Mouse (Mus musculus) erythroid progenitor cell, adult 5-6 weeks (primary cell): ENCODE measurements at regions not wholly inside any gene's neighbourhood (a gene's known extent, or its start where the extent isn't known, plus 50 kb on each side); places are given as distances from the start of the nearest gene placed in this dataset.
"Not testable (repeated sequence)": the region's sequence is repeated elsewhere in the genome, so short reads cannot be mapped to it uniquely, and the experiment has no call there.

Experiments used
- ATAC-seq: replicated peaks from 2 replicates; pipeline ENCODE4 v1.8.0; 2016; ENCODE audit warnings: moderate number of reproducible peaks, mild to moderate bottlenecking, moderate TSS enrichment, inconsistent platforms; ENCODE audit not compliant: poor library complexity, low FRiP score, severe bottlenecking

- no peak for ATAC-seq
Measured at GRCm38 (mm10) chr6:149246166-149246701, 57.7 kb upstream of the Amn1 start.

DNA sequence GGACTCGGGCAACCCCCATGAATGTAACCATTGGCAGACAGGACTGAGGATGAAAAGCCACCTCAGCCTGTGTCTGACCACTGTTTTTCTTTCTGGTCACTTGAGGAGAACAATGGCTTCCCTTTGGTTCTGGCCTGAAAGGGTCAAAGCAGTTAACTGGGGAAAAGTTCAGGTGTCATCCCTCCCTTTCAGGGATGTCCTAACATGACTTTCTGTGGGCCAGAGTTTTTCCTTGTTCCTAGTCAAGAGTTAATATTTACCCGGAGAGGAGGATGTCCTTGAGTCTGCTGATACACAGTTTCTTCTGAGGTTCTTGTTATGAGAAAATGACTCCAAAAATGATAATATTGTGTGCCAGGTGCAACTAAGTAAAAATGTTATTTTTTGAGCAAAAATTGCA lies 57.2 kb upstream of the Amn1 start:
- ATAC-seq, result not testable (repeated sequence)

DNA sequence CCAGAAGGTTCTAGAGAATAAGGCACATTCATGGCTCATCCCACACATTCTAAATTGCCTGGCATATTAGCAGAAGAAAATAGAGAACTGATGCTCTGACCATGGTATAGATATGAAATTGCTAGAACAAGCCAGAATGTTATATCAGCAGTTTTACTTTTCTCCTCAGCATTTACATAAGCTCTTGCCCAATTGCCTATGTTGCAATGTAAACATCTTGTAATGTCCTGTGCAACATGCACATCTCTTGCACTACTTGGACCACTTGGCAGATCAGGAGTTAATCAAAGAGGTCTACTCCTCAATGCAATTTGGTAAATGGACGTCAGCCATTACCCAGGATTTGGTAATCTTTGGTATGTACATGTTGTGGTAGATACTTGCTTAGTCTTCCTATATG lies 55.6 kb upstream of the Amn1 start:
- ATAC-seq, result no peak

DNA sequence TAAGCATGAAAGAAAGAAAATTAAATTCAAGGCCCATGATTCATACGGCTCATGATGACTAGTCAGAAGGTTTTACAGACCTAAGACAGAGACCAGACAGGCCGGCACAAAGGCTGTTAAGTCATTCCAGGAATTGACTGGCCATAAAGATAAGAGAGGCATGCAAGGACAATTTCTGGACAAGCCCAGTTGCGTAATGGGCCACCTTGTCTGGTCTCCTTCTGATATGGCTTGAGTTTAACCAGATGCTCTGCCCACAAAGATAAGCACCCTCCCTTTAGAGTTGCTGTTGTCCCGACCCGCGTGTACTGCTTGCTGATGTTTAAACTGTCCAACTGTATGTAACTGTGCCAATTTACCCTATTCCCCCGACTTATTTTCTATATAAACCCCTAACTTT lies 54.9 kb upstream of the Amn1 start:
- 0 out of 2 replicates have a peak, but pooled peaks have one; percentile 47 for ATAC-seq

DNA sequence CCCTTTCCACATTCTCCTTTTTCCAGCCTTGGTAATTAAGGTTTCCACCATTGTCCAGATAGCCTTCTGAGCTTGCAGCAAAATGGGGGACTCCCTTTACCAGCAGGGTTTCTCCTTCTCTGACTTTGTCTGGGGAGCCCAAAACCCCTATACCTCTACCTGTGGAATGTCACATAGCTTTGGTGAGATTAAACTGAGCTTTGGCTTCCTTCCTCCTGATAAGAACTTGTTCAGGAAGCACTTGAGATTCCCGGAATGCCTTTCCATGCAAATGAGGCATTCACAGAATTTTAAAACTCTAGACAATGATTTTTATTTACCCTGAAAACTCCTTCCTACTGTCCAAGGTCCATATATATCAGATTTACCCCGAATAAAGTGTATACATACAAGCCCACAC lies 49.8 kb upstream of the Amn1 start:
- ATAC-seq, result no peak
